Mouse (Mus musculus): ENCODE results near the gene Mme. TPM values are rescaled to one million over a fixed set of nuclear protein-coding genes. Genes with fewer than 3 reads are reported as not detected.

Mme gene
- polyA plus RNA-seq, 1 experiment from 2014 or later: 30.9 TPM

DNA sequence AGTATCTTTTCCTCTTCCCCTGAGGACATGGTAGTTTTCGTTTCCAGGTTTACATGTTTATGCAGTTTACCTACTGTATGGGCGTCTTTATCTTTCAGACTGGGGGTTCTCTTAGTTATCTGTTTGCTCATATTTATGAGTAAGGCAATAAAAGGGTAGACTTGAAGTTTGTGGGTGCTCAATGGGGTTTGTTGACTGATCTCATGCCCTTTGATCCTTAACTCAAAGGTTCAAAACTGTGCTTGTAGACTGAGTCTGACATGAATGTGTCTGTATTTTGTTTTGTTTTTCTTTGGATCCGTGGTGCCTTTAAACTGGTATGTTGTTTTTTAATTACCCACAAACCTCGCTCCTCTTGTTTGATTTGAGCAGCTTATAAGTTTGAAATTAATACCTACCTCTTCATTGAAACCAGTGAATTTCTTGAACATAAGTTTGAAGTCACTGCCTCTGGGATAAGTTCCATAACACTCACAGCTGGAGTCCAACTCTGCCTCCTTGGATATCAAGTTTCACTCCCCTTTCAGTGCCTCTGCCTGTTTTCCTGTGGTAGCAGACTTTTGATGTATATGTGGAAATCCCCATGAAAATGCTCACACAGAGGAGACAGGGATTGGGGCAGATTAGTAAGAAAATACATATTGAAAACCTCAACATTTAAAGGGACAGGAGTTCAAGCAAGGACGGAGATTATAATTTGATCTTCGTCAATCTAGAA lies 171.0 kb downstream of the Mme start:
- 41% methylated on average over 6 of the region's 6 CpGs for WGBS
- peaks cover 15% of the 10 kb centered on the region for H3K4me1 ChIP-seq (replicated peaks)
- H3K27me3 ChIP-seq: no peaks in the 10 kb centered on the region
- H3K4me3 ChIP-seq (replicated peaks): no peak overlapping the region
- no peaks in the 10 kb centered on the region for H3K9me3 ChIP-seq
- ATAC-seq (ENCODE audit: insufficient number of reproducible peaks, insufficient read depth, low FRiP score, low TSS enrichment, low read depth): peak; percentile 78; the same call in 1 of the 2 replicates
- peak overlapping the region; percentile 3; the same call in 1 of the 2 replicates for H3K27ac ChIP-seq
- no peak overlapping the region for H3K9ac ChIP-seq (replicated peaks)
- H3K36me3 ChIP-seq: no peaks in the 10 kb centered on the region
- H3K4me2 ChIP-seq: no peak overlapping the region

DNA sequence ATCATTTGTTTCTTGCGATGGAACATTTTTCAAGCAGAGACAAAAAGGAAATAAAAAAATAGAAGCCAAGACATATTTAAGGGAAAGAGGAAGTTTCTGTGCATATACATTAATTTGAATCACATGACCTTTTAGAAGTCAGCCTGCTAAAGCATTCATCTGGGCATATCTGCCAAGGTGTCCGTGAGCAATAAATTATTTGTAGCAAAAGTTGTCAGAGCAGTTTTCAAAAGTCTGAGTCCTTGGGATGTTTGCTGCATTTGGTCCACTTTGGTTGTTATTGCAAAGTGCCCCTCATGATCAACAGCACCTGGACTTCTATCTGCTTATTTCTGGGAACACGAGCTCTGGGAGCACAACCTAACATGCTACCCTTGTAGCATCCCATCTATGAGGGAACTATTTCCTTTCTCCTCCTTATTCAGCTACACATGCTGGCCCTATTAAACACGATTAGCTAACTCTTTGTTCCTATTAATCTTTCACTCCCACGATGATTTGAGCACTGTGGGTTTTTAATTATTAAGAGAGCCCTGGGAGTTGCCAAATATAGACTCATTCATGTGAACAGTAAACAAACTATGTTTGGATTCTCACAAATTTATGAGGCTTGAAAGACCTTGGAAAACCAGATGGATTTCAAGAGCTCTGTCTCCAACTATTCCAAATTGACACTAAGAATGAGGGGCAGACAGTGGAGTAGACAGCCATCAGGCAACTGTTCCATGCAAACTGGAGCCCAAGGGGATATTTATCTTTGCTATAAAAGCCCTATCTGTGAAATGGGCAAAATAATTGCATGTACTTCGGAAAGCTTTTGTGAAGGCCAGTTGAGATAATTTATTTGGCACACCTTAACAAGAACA lies 171.9 kb downstream of the Mme start:
- WGBS: 43% methylated on average over 6 of the region's 6 CpGs
- H3K27ac ChIP-seq: peak overlapping the region; percentile 74
- no peak overlapping the region for H3K4me2 ChIP-seq

DNA sequence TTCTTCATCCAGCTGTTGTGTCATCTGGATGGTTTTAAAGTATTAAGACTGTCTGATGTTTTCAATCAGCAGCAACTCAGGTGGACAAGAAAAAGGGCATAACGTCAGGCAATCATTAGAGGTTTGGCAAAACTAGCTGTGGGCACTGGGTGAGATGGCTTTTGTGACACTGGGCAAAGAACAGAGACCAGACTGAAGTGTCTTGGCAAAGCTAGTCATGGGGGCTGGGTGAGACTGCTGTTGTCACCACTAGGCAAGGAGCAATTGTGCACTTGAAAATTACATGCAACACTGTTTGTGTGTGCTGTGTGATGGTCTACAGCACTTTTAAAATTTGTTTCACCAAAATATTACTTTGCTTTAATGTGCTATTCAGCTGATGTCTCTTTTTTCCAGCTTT lies 175.9 kb downstream of the Mme start:
- no peaks in the 10 kb centered on the region for H3K27me3 ChIP-seq
- no peaks in the 10 kb centered on the region for H3K36me3 ChIP-seq
- no peak overlapping the region for H3K27ac ChIP-seq
- no peak overlapping the region for H3K4me2 ChIP-seq
- no peak overlapping the region for H3K9ac ChIP-seq (replicated peaks)
- WGBS: 63% methylated on average over 1 of the region's 1 CpGs
- ATAC-seq (ENCODE audit: insufficient number of reproducible peaks, insufficient read depth, low FRiP score, low TSS enrichment, low read depth): no peak
- H3K4me1 ChIP-seq (replicated peaks): peaks cover 9% of the 10 kb centered on the region
- no peak overlapping the region for H3K4me3 ChIP-seq (replicated peaks)
- no peaks in the 10 kb centered on the region for H3K9me3 ChIP-seq

More for the DNA sequence above, 171.9 kb downstream of the Mme start:
- H3K4me1 ChIP-seq (replicated peaks): peaks cover 15% of the 10 kb centered on the region
- no peaks in the 10 kb centered on the region for H3K27me3 ChIP-seq
- no peak overlapping the region for H3K9ac ChIP-seq (replicated peaks)
- ATAC-seq (ENCODE audit: insufficient number of reproducible peaks, insufficient read depth, low FRiP score, low TSS enrichment, low read depth): peak; percentile 49; the same call in 1 of the 2 replicates
- H3K4me3 ChIP-seq (replicated peaks): no peak overlapping the region
- H3K9me3 ChIP-seq: no peaks in the 10 kb centered on the region
- H3K36me3 ChIP-seq: no peaks in the 10 kb centered on the region

DNA sequence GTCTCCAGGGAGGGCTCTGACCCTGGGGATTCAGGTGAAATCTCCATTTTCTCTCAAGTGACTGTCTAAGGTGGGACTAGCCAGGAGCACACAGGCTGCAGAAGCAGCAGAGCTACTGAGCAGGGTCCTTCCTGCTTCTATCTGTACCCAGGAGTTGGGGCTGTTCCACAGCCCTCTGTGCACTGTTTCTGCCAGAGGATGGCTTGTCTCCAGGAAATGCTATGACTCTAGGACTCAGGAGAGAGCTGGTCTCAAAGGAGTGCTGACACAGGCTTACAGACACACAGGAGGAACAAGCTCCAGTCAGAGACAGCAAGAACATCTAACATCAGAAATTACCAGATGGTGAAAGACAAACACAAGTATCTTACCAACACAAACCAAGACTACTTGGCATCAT lies 176.4 kb downstream of the Mme start:
- Histone ChIP-seq H3K4me2 (no peak overlapping the region), H3K4me1 (replicated peaks) (peaks cover 7% of the 10 kb centered on the region), H3K4me3 (replicated peaks) (no peak overlapping the region), H3K27me3 (no peaks in the 10 kb centered on the region), H3K36me3 (no peaks in the 10 kb centered on the region), H3K9me3 (no peaks in the 10 kb centered on the region), H3K9ac (replicated peaks) (no peak overlapping the region), H3K27ac (no peak overlapping the region)
- ATAC-seq (ENCODE audit: insufficient number of reproducible peaks, insufficient read depth, low FRiP score, low TSS enrichment, low read depth): no peak

DNA sequence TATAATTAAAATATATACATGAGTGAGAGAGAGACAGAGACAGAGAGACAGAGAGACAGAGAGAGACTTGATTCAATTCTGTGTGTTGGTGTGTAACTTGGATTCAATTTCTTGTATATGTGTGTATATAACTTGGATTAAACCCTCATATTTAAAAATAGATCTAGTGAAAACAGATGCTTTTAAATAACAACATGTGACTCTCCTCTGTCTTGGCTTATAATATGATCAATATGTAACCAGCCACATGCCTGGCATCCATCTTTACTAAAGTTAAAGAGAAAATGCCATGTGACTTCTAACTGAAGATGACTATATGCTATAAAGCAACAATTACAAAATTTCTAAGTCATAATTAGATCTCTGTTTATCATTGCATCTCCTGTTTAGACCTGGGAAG lies 182.2 kb downstream of the Mme start:
- Histone ChIP-seq H3K4me1 (replicated peaks) (no peaks in the 10 kb centered on the region), H3K9ac (replicated peaks) (no peak overlapping the region), H3K4me2 (no peak overlapping the region), H3K36me3 (no peaks in the 10 kb centered on the region), H3K9me3 (no peaks in the 10 kb centered on the region), H3K4me3 (replicated peaks) (no peak overlapping the region), H3K27ac (no peak overlapping the region), H3K27me3 (no peaks in the 10 kb centered on the region)
- no peak for ATAC-seq (ENCODE audit: insufficient number of reproducible peaks, insufficient read depth, low FRiP score, low TSS enrichment, low read depth)

Other genes starting within 250 kb of the Mme start
- gene Gm34302, start 242.3 kb downstream of the Mme start, polyA plus RNA-seq (2016; fragmentation: Nextera tagmentation; extraction: Ambion mirVana): not detected in 2 replicates